Mouse (Mus musculus): ENCODE data around the gene Gna14.
A peak's percentile ranks its signal among the peaks of the same experiment; 100 is the strongest.

The Gna14 gene

GRCm38 (mm10) chr19:16518569-16518968 lies 83.0 kb downstream of the Gna14 start:
- DNase-seq: no peak

DNA sequence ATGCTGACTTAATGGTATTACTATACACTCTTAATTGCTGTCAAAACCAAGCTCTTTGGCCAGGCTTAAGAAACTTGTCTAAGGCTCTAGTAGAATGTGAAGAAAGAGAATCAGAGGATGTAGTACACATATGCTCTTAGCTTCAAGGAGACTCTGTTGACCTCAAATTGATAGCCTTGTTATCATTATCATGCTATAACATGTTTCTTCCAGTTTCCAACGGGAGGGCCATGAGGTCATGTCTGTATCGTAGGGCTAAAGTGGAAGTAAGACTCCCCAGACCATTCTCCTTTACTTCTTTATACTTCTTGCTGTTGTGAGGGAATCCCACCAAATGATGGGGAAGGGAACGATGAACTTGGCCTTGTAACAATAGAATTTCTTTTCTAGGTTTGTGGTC lies 85.0 kb downstream of the Gna14 start:
- DNase-seq: no peak

GRCm38 (mm10) chr19:16526302-16526880 lies 90.8 kb downstream of the Gna14 start:
- no peak for DNase-seq

DNA sequence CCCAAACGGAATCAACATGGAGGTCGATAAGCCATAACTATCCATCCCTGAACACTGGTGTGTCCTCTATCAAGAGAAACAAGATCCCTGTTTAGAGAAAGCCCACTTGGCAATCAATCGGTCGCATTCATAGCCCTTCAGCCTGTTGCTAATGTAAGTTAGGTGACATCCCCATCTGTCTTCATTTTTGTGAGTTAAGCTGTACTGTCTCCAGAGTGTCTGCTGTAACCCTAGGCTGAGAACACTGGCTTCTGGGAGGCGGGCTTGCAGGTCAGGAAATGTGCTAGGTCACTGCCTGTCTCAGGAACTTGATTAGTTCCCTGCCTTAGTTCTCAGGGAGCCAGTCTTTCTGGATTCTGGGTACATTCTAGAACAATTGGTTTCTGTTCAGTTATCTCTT lies 91.5 kb downstream of the Gna14 start:
- DNase-seq: no peak

DNA sequence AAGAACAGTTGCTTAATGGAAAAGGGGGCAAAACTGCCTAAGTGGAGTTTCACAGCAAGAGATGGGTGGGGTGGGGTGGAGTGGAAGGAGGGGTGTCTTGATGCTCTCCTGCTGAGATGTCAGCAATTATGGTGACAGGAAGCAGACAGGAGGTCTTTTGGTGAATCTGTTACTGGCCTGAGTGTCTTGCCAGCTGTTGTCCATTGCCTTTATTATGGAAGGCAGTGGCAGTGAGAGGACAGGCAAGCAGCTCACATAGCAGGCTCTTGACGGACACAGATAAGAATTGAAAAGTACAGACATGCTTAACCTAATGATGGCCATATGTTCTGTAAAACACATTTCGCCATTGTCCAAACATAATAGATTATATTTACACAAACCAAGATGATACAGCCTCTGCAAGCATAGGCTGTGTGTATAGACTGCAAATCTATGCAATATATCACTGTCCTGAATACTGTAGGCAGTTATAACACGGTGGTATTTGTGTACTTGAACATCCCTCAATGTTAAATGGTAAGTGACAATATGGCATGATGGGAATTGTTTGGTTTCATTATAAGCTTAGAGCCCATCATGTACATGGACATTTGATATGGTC lies 92.8 kb downstream of the Gna14 start:
- DNase-seq: no peak

GRCm38 (mm10) chr19:16529293-16529920 lies 93.8 kb downstream of the Gna14 start:
- peak; percentile 10 for DNase-seq

- no peak for DNase-seq
Measured at GRCm38 (mm10) chr19:16529999-16530398, 94.4 kb downstream of the Gna14 start.

DNA sequence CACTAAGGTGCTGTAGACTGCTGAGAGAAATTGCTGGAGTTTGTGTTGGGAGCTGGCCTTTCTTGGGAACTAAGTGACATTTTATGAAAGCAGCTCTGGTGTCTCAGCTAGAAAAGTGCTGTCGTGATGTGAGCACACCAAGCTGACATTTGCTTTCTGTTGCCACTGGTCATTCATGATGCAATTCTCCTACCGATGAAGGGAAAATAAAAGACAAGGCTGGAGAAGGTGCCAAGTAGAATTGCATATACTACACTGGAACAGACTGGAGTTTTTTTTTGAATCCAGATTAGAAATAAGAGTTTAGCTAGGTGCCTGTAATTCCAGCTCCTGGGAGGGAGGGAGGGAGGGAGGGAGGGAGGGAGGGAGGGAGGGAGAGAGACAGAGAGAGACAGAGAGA lies 98.7 kb downstream of the Gna14 start:
- no peak for DNase-seq

DNA sequence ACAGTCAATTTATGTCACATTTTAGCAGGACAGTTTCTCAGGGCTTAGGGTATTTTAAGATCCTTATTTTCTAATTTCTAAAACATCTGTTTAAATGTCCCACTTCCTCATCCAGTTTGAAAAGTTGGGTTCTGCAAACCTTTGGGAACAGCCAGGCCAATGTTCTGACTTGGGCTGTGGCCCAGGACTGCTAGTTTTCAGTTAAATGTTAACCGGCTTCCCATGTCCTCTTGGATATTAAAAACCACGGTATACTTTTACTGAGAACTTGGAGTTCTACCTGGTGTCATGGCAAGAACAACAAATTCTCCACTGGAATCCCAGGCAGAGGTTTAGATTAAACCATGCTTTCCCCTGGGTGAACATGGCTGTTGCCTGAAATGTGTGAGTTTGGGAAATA lies 102.9 kb downstream of the Gna14 start:
- DNase-seq: no peak

- no peak for DNase-seq
Measured at GRCm38 (mm10) chr19:16543688-16544087, 108.1 kb downstream of the Gna14 start.

GRCm38 (mm10) chr19:16556988-16557387 lies 121.4 kb downstream of the Gna14 start:
- no peak for DNase-seq

- peak; percentile 18 for DNase-seq
Measured at GRCm38 (mm10) chr19:16557971-16558370, 122.4 kb downstream of the Gna14 start.

DNA sequence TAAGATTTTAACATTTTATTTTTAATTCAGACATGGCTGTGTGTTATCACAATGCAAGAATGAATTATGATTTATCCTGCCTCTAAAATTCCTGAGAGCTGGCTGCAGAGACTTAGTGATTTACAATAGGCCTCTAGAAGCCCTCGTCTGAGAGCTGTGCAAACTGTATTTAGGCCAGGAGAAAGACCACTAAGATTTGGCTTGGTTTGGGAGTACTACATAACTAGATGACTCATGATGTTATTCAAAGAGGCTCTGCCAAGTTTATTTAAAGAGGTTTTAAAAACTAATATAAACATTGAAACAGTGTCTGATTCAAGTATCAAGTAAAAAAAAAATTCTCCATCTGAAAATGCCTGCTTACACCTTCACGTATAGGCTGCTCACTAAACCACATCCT lies 123.0 kb downstream of the Gna14 start:
- DNase-seq: no peak

DNA sequence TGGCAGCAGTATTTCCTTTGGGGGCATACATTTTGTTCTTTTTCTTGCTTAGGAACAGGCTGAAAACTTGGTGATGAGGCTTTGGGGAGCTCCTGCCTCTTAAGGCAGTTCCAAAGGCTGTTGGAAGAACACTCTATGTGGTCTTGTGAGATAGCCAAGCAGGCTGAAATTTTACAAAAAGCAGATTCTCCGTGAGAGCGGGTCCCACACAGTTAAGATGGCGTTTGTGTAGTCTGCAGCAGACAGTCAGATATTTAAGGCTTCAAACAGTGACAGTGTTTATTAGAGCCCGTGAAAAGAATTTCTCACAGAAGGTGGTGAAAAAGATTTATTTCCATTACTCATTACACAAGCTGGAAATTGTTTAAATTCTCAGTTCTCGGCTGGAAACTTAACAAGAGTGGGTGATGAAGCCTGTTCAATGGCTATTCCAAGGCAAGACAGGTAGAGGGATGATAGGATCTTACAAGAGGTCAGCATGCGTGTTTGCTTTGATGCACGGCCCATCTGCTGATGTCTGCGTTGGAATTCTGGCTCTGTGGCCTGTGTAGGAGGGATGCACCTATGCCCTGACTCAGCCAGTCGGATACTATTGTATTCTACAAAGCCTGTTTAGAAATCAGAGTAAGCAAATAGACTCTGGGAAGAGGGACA lies 123.8 kb downstream of the Gna14 start:
- no peak for DNase-seq

GRCm38 (mm10) chr19:16562676-16563075 lies 127.1 kb downstream of the Gna14 start:
- no peak for DNase-seq

- no peak for DNase-seq
Measured at GRCm38 (mm10) chr19:16576790-16577189, 141.2 kb downstream of the Gna14 start.

GRCm38 (mm10) chr19:16579656-16580260 lies 144.2 kb downstream of the Gna14 start:
- DNase-seq: no peak

- no peak for DNase-seq
Measured at GRCm38 (mm10) chr19:16580501-16580900, 144.9 kb downstream of the Gna14 start.

DNA sequence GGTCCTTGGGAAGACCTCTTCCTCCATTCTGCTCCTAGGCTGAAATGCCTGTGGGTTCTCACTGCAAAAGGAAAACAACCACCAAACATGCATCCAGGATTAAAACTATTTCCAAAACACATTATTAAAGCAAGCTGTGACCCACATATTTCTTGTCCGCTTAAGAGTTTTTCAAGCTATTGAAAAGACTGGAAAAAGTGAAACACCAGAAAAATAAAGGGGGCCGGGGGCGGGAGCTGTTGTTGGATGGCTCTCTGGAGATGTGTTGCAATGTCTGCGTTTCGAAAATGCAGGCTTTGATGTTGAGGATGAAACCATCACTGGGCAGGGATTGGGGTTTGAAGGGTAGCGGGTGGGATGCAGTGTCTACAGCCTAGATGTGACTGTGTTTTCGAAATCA lies 149.0 kb downstream of the Gna14 start:
- DNase-seq: no peak

DNA sequence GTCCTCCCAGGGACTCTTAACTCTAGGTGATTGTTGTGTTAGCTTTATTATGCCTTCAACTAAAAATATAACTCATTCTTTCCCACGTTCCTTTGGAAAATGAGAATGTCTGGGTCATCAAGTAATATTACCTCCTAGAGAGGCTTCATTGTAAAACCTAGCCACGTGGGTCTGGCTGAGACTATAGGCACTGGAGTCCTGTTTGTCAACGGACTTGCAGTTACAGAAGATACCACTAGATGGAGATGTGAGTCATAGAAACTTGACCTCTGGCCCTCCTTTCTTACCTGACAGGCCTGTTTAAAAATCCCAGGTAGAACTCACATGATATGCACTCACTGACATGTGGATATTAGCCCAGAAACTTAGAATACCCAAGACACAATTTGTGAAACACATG lies 149.8 kb downstream of the Gna14 start:
- peak; percentile 67 for DNase-seq

DNA sequence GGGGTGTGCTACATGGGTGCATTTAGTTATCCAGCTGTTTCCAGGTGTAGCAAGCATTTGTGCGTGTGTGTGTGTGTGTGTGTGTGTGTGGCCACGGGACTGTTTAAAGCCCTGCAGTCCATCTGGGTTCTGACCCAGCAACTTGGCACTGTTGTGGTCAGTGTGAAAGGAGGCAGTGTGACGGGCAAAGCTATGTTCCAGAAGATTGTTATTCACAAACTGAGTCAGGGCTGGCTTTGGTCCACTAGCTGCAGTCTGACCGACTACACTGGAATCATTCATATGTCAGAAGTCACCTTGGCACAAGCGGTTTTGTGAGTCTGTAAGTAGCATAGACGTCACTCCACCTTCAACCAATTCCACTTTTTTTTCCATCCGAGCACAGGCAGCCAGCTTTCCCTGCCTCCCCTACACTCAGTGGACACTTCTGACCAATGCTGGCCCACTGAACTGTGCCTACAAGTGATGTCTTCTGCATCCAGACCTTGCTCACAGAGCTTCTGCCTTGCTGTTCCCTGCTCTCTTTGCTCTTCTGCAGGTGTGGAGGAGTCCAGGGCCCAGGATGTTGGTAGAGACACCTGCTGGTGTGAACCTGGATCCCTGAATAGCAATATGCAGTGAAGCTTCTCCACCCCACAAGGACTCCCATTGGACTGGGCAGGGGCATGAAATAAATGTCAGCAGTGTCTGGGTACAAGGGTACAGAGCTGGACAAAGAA lies 157.9 kb downstream of the Gna14 start:
- no peak for DNase-seq

GRCm38 (mm10) chr19:16593975-16594317 lies 158.4 kb downstream of the Gna14 start:
- no peak for DNase-seq

DNA sequence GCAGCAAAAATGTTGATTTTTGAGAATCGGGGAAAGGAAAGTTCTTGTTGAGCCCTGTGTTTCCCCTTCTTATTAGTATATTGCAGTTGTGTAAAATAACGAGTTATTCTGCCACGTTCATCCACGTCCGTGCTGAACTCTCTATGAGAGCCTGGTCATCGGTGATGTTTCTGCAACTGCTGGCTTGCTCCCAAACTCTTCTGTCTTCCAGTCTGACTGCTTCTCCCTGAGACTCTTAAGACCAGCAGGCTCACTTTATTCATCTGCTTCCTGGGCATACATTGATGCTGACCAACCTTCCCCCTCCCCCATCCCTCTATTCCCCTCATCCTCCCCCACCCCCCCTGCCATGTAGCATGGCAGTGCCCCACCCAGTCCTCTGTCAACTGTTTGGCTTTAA lies 161.7 kb downstream of the Gna14 start:
- DNase-seq: no peak

Data from retina, postnatal 1 day (tissue).